Mouse (Mus musculus): ENCODE measurements around the gene Myo10.

DNA sequence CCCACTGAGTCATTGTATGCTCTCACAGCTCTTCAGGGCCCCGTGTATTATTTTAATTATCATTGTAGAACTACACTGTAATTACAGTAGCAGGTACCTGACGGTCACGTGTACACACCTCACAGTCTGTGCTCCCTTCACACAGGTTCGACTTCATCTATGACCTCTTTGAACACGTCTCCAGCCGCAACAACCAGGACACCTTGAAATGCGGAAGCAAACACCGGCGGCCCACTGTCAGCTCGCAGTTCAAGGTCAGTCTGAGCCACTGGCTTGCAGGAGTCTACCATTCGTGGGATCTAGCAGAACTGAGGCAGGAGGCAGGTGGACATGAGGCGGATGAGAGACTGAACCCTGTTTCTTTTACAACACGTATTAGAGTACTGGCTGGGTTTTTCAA is 119.9 kb downstream of the Myo10 start:
- TF ChIP-seq CTCF (IDR thresholded peaks at IDR 0.05; ENCODE audit: low read depth) (no peak), EP300 (IDR thresholded peaks at IDR 0.05; ENCODE audit: low read depth) (no peak)
